Mouse (Mus musculus): ENCODE results near the gene Rnd2.

GRCm38 (mm10) chr11:101450394-101450793 lies 14.4 kb upstream of the Rnd2 start:
- no peak; the same call in 1 of the 2 replicates for TF ChIP-seq CTCF (IDR thresholded peaks at IDR 0.05; ENCODE audit: low read depth)
- no peak for TF ChIP-seq EP300 (IDR thresholded peaks at IDR 0.05; ENCODE audit: low read depth)
